Mouse (Mus musculus): ENCODE data around the gene Fbxl22. TPM values are rescaled to one million over a fixed set of nuclear protein-coding genes. Genes with fewer than 3 reads are reported as not detected.

The Fbxl22 gene
- polyA plus RNA-seq (2014; fragmentation: Illumina TruSeq; extraction: RNeasy Lipid Tissue Mini Kit (QIAGEN cat#74804); ENCODE audit: insufficient read depth, low read depth, low replicate concordance) = 1.1 TPM

GRCm38 (mm10) chr9:66514256-66514770 is at the start of gene Fbxl22:
Gene Fbxl22, minus strand, starts transcription at chr9:66514593.

Other genes with a start within 250 kb of the Fbxl22 start
- gene Herc1, start 164.1 kb downstream of the Fbxl22 start, polyA plus RNA-seq (2014; fragmentation: Illumina TruSeq; extraction: RNeasy Lipid Tissue Mini Kit (QIAGEN cat#74804); ENCODE audit: insufficient read depth, low read depth, low replicate concordance) = 5.4 TPM
- 13.6 TPM for gene Usp3, start 78.5 kb upstream of the Fbxl22 start, polyA plus RNA-seq (2014; fragmentation: Illumina TruSeq; extraction: RNeasy Lipid Tissue Mini Kit (QIAGEN cat#74804); ENCODE audit: insufficient read depth, low read depth, low replicate concordance)
- gene Car12, start 199.1 kb upstream of the Fbxl22 start, polyA plus RNA-seq (2014; fragmentation: Illumina TruSeq; extraction: RNeasy Lipid Tissue Mini Kit (QIAGEN cat#74804); ENCODE audit: insufficient read depth, low read depth, low replicate concordance) = 0.15 TPM